Mouse (Mus musculus): Measurements from ENCODE around the gene Minos1.
A peak's percentile ranks its signal among the peaks of the same experiment; 100 is the strongest.

The Minos1 gene

DNA sequence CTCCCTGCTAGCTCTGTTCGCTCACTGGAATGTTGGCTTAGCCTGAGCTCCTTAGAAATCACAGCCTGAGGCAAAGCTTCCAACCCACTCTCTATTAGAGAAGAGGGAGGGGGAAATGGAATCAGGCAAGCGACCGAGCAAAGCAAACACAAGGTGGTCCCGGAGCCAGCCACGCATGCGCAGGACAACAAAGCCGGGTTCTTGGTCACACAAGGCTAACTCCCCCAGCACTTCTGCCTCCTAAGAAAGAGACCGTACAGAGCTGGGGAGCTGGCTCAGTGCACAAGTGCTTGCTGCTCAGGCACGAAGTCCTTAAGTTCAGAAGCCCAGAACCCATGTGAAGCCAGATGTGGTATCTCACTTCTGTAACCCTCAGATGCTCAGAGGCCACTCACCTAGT is 12.1 kb upstream of the Minos1 start:
- DNase-seq = no peak

- DNase-seq = no peak
Measured at GRCm38 (mm10) chr4:139141785-139142184, 10.9 kb upstream of the Minos1 start.

GRCm38 (mm10) chr4:139140267-139140666 is 9.4 kb upstream of the Minos1 start:
- DNase-seq = no peak

DNA sequence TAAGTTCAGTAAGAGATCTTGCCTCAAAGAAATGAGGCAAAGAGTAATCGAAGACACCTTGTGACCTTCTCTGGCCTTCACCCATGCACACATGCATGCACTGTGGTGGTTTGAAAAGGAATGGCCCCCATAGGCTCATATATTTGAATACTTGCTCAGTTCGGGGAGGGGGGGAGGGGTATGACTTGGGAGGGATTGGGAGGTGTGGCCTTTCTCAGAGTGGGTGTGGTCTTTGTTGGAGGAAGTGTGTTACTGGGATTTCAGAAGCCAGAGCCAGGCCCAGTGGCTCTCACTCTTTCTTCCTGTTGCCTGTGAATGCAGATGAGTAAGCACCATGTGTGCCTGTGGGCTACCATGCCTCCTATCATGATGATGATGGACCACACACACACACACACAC is 5.1 kb upstream of the Minos1 start:
- no peak for DNase-seq

DNA sequence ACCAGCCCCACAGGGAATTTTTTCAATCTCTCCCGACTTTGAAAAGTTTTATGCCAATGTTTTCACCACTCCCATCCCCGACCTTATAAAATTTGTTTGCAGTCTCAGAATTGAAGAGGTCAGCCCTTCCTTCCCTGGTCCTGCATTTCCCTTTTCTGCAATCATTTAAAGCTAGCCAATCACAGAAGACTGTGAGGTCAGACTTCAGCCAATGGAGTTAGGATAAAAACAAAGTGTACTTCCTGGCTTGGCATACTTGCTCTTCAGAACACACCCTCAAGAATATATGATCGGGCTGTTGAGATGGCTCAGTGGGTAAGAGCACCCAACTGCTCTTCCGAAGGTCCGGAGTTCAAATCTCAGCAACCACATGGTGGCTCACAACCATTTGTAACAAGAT is 2.2 kb upstream of the Minos1 start:
- DNase-seq = no peak

DNA sequence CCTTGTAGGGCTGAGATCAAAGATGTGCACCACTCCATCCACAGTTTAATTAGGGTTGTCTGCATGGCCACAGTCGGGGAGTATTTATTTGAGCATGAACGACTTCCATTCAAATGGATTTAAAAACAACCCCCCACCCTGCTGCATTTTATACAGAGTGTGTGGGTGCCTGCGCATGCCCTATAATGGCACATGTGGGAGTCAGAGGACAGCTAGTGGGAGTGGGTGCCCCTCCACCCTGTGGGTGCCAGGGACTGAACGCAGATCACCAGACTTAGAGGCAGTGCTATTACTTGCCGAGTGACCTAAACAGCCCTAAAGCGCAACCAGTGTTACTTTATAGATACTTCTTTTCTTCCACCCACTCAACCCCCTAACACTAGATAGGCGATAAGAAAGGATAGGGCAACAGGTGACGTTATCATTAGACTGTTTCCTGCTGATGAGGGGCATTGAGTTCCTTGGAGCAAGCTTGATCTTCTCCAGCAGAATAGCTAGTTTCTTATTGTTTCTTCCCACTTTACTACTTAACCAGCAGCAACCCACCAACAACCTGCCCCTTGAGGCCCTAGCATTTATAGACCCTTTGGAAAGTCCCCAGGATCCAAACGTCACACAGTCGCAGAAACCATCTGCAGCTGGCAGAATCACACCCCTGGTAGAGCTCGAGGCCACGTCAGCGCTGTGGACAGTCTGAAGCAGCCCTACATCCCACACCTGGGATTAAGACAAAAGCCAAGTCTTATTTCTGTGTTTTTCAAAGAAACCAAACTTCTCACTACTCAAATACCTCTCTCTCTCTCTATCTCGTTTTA is 1.2 kb upstream of the Minos1 start:
- peak; percentile 6 for DNase-seq

GRCm38 (mm10) chr4:139129806-139130700 is 860 bp downstream of the Minos1 start:
- DNase-seq = no peak

DNA sequence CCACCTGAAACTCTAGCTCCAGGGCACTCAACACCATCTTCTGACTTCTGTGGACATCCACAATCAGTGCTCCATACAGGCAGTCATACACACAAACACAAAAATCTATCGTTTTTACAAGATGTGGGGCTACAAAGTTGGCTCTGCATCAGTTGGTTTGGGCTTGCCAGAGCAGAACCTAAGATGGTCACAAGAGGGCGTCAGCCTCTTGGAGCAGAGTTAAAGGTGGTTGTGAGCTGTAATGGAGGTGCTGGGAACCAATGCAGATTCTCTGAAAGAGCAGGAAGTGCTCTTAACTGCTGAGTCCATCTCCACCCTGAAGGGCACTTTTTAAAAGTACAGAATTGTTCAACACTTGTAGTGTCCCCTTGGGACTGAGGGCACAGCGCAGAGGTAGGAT is 4.4 kb downstream of the Minos1 start:
- no peak for DNase-seq

DNA sequence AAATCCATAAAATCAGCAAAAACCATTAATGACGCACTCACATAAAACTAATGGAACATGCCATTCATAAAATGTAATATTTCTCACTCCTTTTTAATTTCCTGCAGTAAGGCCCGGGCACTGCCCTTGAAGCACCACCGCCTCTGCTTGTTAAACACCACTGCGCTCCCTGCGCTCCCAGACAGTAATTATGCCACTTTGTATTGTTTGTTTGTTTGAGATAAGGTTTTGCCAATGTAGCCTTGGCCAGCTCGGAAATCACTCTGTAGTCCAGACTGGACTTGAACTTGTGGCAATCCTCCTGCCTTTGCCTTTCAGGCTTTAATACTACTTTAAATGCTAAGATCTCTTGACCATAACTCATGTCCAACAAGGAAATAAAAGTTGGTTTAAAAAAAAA is 6.0 kb downstream of the Minos1 start:
- no peak for DNase-seq

GRCm38 (mm10) chr4:139122557-139122956 is 8.4 kb downstream of the Minos1 start:
- DNase-seq = no peak

- DNase-seq = no peak
Measured at GRCm38 (mm10) chr4:139120998-139121397, 9.9 kb downstream of the Minos1 start.

DNA sequence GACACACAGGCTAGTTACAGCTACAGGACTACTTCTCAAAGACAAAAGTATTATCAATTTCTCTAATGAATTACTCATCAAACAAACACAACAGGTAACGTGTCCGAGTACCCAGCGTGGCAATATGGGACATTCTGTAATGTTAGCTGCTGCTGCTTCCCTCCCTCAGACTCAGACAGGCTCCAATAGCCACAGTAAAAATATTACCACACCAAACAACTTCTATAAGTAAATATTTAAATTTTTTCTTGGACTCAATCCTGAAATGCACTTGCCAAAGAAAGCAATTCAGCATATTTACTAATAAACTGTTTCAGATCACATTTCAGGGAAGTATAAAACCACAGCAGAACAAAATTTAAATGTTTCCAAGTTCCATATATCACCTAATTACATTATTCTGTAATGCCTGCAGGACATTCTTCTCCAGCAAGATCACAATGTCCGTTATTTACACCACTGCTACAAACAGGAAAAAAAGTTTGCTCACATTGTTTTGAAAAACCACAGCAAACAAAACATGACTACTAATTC is 10.6 kb downstream of the Minos1 start:
- DNase-seq = no peak

- DNase-seq = no peak
Measured at GRCm38 (mm10) chr4:139116356-139117063, 14.4 kb downstream of the Minos1 start.

DNA sequence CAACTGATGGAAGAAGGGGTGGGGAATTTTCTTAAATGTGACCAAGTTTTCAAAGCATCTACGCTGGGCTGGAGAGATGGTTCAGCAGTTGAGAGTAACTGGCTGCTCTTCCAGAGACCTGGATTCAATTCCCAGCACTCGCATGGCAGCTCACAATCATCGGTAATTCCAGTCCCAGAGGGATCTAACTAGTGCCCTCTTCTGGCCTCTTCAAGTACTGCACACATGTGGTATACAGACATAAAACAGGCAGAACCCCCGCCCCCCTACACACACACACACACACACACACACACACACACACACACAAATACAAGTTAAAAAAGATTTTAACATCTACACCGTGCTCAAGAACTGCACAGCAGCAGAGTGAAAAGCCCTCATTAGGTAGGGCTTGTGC is 15.2 kb downstream of the Minos1 start:
- DNase-seq = no peak

- DNase-seq = no peak
Measured at GRCm38 (mm10) chr4:139112482-139112881, 18.4 kb downstream of the Minos1 start.

- no peak for DNase-seq
Measured at GRCm38 (mm10) chr4:139111421-139111820, 19.5 kb downstream of the Minos1 start.

- DNase-seq = no peak
Measured at GRCm38 (mm10) chr4:139110858-139111257, 20.1 kb downstream of the Minos1 start.

GRCm38 (mm10) chr4:139105453-139105852 is 25.5 kb downstream of the Minos1 start:
- no peak for DNase-seq

DNA sequence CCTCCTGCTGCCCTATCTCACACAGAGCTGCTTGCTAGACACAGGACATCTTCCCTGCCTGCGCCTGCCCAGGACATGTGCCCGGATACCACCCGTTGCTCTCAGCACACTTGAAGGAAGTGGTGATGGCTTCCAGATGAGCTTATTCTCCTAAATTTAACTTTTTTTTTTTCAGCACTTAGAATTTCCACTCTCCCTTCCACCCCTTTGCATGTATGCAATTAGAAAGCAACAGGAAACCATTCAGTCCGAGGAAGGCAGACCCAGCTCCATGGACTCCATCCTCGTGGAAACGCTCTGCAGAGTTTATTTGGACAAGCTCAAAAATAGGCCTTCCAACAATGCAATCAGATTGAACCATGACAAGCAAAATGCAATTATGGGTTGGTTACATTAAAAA is 29.4 kb downstream of the Minos1 start:
- no peak for DNase-seq

DNA sequence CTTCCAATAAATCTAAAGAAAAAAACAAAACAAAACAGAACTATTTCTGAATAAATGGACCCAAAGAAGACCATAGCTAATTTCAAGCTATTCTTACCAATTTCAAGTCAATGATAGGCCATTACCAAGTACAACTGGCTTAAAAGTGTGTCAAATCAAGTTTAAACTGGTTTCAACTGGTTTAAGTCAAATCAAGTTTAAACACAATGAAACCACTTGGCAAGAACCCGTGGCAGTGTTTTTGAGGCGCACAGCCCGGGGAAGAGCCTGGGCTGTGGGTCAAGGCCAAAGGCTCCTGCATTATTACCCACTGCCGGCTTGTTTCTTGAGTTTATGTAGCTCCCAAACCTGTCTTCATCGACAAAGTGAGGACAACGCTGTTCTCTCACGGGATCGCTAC is 30.6 kb downstream of the Minos1 start:
- no peak for DNase-seq

DNA sequence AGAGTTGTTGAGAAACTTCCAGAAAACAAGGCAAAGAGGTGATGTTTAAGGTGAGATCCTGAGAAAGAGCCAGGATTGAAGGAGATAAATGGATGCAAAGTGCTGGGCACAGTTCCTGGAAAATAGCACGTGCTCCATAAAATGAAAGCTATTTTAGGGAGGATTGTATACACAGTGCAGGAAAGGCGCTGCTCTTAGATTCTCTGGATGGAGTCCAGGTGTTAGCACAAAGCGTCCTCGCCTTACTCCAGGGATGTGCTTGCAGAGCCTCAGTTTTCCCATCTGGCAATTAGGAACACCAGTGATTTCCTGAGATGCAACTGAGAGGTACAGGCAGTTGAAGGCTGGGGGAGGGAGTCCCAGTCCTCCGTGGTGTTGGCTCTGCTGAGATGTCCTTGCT is 34.7 kb downstream of the Minos1 start:
- no peak for DNase-seq

- DNase-seq = no peak
Measured at GRCm38 (mm10) chr4:139095406-139095805, 35.5 kb downstream of the Minos1 start.

DNA sequence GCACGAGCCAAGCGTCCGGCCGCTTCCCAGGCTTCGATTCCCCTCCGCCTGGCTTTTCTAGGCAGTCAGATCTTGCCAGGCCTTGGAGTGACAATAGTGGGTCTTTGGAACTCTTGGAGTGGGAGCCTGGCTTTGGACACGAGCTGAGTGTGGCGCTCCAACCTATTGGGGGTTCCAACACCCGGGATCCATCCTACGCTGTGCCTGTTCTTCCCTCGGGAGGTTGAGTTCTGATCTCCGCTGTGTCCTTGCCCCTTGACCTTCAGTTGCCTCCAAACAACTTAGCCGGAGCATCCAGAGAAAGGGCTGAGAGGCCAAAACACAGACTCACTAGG is 37.8 kb downstream of the Minos1 start:
- no peak for DNase-seq

All from cerebellum, adult 11 months (tissue).